Mouse (Mus musculus): ENCODE results near the gene Itpr2. TPM values are rescaled to one million over a fixed set of nuclear protein-coding genes. Genes with fewer than 3 reads are reported as not detected.

Itpr2 gene
- polyA plus RNA-seq, 1 experiment: 2.6 TPM

GRCm38 (mm10) chr6:146305995-146306394, 196.0 kb downstream of the Itpr2 start:
- H3K27me3 ChIP-seq (ENCODE audit: control insufficient read depth, insufficient read depth, insufficient read length): no peaks in the 10 kb centered on the region
- H3K36me3 ChIP-seq (ENCODE audit: control insufficient read depth, insufficient read depth): no peaks in the 10 kb centered on the region
- no peak overlapping the region for H3K4me3 ChIP-seq (ENCODE audit: insufficient read depth, poor library complexity, severe bottlenecking)
- no peaks in the 10 kb centered on the region for H3K79me2 ChIP-seq (ENCODE audit: control insufficient read depth, insufficient read depth)
- H3K79me3 ChIP-seq (ENCODE audit: low read depth): no peaks in the 10 kb centered on the region
- H3ac ChIP-seq (ENCODE audit: control insufficient read depth, insufficient read length, low read depth): no peak overlapping the region
- TF ChIP-seq CTCF (IDR thresholded peaks at IDR 0.05; ENCODE audit: control insufficient read depth, insufficient read depth, insufficient read length) (no peak), MYOG (IDR thresholded peaks at IDR 0.05; ENCODE audit: control insufficient read depth, extremely low read depth, insufficient read length) (no peak), USF1 (IDR thresholded peaks at IDR 0.05; ENCODE audit: low read depth) (no peak), CEBPB (IDR thresholded peaks at IDR 0.05; ENCODE audit: low read depth) (no peak), FOSL1 (IDR thresholded peaks at IDR 0.05; ENCODE audit: insufficient read depth, low read length, poor library complexity, severe bottlenecking) (no peak), MYOD1 (IDR thresholded peaks at IDR 0.05; ENCODE audit: control insufficient read depth, insufficient read length, low read depth) (no peak), MAX (IDR thresholded peaks at IDR 0.05) (no peak)

GRCm38 (mm10) chr6:146304088-146304487, 197.9 kb downstream of the Itpr2 start:
- no peak overlapping the region for H3K4me3 ChIP-seq (ENCODE audit: insufficient read depth, poor library complexity, severe bottlenecking)
- H3ac ChIP-seq (ENCODE audit: control insufficient read depth, insufficient read length, low read depth): no peak overlapping the region
- H3K36me3 ChIP-seq (ENCODE audit: control insufficient read depth, insufficient read depth): no peaks in the 10 kb centered on the region
- no peak for TF ChIP-seq MYOD1 (IDR thresholded peaks at IDR 0.05; ENCODE audit: control insufficient read depth, insufficient read length, low read depth)
- no peak for TF ChIP-seq CEBPB (IDR thresholded peaks at IDR 0.05; ENCODE audit: low read depth)
- TF ChIP-seq MYOG (IDR thresholded peaks at IDR 0.05; ENCODE audit: control insufficient read depth, extremely low read depth, insufficient read length): no peak
- TF ChIP-seq CTCF (IDR thresholded peaks at IDR 0.05; ENCODE audit: control insufficient read depth, insufficient read depth, insufficient read length): no peak
- TF ChIP-seq MAX (IDR thresholded peaks at IDR 0.05): no peak
- TF ChIP-seq FOSL1 (IDR thresholded peaks at IDR 0.05; ENCODE audit: insufficient read depth, low read length, poor library complexity, severe bottlenecking): no peak
- TF ChIP-seq USF1 (IDR thresholded peaks at IDR 0.05; ENCODE audit: low read depth): no peak
- no peaks in the 10 kb centered on the region for H3K27me3 ChIP-seq (ENCODE audit: control insufficient read depth, insufficient read depth, insufficient read length)
- no peaks in the 10 kb centered on the region for H3K79me3 ChIP-seq (ENCODE audit: low read depth)
- H3K79me2 ChIP-seq (ENCODE audit: control insufficient read depth, insufficient read depth): no peaks in the 10 kb centered on the region

GRCm38 (mm10) chr6:146303336-146303735, 198.7 kb downstream of the Itpr2 start:
- Histone ChIP-seq H3K4me3 (ENCODE audit: insufficient read depth, poor library complexity, severe bottlenecking) (no peak overlapping the region), H3K27me3 (ENCODE audit: control insufficient read depth, insufficient read depth, insufficient read length) (no peaks in the 10 kb centered on the region), H3K79me2 (ENCODE audit: control insufficient read depth, insufficient read depth) (no peaks in the 10 kb centered on the region), H3ac (ENCODE audit: control insufficient read depth, insufficient read length, low read depth) (no peak overlapping the region), H3K36me3 (ENCODE audit: control insufficient read depth, insufficient read depth) (no peaks in the 10 kb centered on the region), H3K79me3 (ENCODE audit: low read depth) (no peaks in the 10 kb centered on the region)
- no peak for TF ChIP-seq CTCF (IDR thresholded peaks at IDR 0.05; ENCODE audit: control insufficient read depth, insufficient read depth, insufficient read length)

- Histone ChIP-seq H3K27me3 (ENCODE audit: control insufficient read depth, insufficient read depth, insufficient read length) (no peaks in the 10 kb centered on the region), H3K4me3 (ENCODE audit: insufficient read depth, poor library complexity, severe bottlenecking) (no peak overlapping the region), H3K79me3 (ENCODE audit: low read depth) (no peaks in the 10 kb centered on the region), H3ac (ENCODE audit: control insufficient read depth, insufficient read length, low read depth) (no peak overlapping the region), H3K36me3 (ENCODE audit: control insufficient read depth, insufficient read depth) (no peaks in the 10 kb centered on the region), H3K79me2 (ENCODE audit: control insufficient read depth, insufficient read depth) (no peaks in the 10 kb centered on the region)
- TF ChIP-seq MYOD1 (IDR thresholded peaks at IDR 0.05; ENCODE audit: control insufficient read depth, insufficient read length, low read depth) (peak; percentile 31), CEBPB (IDR thresholded peaks at IDR 0.05; ENCODE audit: low read depth) (no peak)
Measured at GRCm38 (mm10) chr6:146302574-146303130, 199.4 kb downstream of the Itpr2 start.

- H3K27me3 ChIP-seq (ENCODE audit: control insufficient read depth, insufficient read depth, insufficient read length): no peaks in the 10 kb centered on the region
- H3K79me3 ChIP-seq (ENCODE audit: low read depth): no peaks in the 10 kb centered on the region
- H3K4me3 ChIP-seq (ENCODE audit: insufficient read depth, poor library complexity, severe bottlenecking): no peak overlapping the region
- H3ac ChIP-seq (ENCODE audit: control insufficient read depth, insufficient read length, low read depth): no peak overlapping the region
- H3K79me2 ChIP-seq (ENCODE audit: control insufficient read depth, insufficient read depth): no peaks in the 10 kb centered on the region
- TF ChIP-seq MAX (IDR thresholded peaks at IDR 0.05) (no peak), USF1 (IDR thresholded peaks at IDR 0.05; ENCODE audit: low read depth) (no peak), CTCF (IDR thresholded peaks at IDR 0.05; ENCODE audit: control insufficient read depth, insufficient read depth, insufficient read length) (no peak), FOSL1 (IDR thresholded peaks at IDR 0.05; ENCODE audit: insufficient read depth, low read length, poor library complexity, severe bottlenecking) (no peak), MYOG (IDR thresholded peaks at IDR 0.05; ENCODE audit: control insufficient read depth, extremely low read depth, insufficient read length) (no peak), CEBPB (IDR thresholded peaks at IDR 0.05; ENCODE audit: low read depth) (no peak), MYOD1 (IDR thresholded peaks at IDR 0.05; ENCODE audit: control insufficient read depth, insufficient read length, low read depth) (no peak)
- no peaks in the 10 kb centered on the region for H3K36me3 ChIP-seq (ENCODE audit: control insufficient read depth, insufficient read depth)
Measured at GRCm38 (mm10) chr6:146302101-146302500, 199.9 kb downstream of the Itpr2 start.

GRCm38 (mm10) chr6:146300961-146301360, 201.1 kb downstream of the Itpr2 start:
- Histone ChIP-seq H3K4me3 (ENCODE audit: insufficient read depth, poor library complexity, severe bottlenecking) (no peak overlapping the region), H3K79me2 (ENCODE audit: control insufficient read depth, insufficient read depth) (no peaks in the 10 kb centered on the region), H3K36me3 (ENCODE audit: control insufficient read depth, insufficient read depth) (no peaks in the 10 kb centered on the region), H3ac (ENCODE audit: control insufficient read depth, insufficient read length, low read depth) (no peak overlapping the region), H3K79me3 (ENCODE audit: low read depth) (no peaks in the 10 kb centered on the region), H3K27me3 (ENCODE audit: control insufficient read depth, insufficient read depth, insufficient read length) (no peaks in the 10 kb centered on the region)
- no peak for TF ChIP-seq FOSL1 (IDR thresholded peaks at IDR 0.05; ENCODE audit: insufficient read depth, low read length, poor library complexity, severe bottlenecking)
- no peak for TF ChIP-seq CTCF (IDR thresholded peaks at IDR 0.05; ENCODE audit: control insufficient read depth, insufficient read depth, insufficient read length)
- TF ChIP-seq MAX (IDR thresholded peaks at IDR 0.05): no peak
- TF ChIP-seq CEBPB (IDR thresholded peaks at IDR 0.05; ENCODE audit: low read depth): no peak
- no peak for TF ChIP-seq MYOG (IDR thresholded peaks at IDR 0.05; ENCODE audit: control insufficient read depth, extremely low read depth, insufficient read length)
- no peak for TF ChIP-seq USF1 (IDR thresholded peaks at IDR 0.05; ENCODE audit: low read depth)
- no peak for TF ChIP-seq MYOD1 (IDR thresholded peaks at IDR 0.05; ENCODE audit: control insufficient read depth, insufficient read length, low read depth)

Measured in C2C12 (cell line).